Mouse (Mus musculus) intestine, embryonic 14.5 days (tissue): Measurements from ENCODE around the gene Capzb. TPM values are rescaled to one million over a fixed set of nuclear protein-coding genes. Genes with fewer than 3 reads are reported as not detected.

Source experiments
- ATAC-seq: fragments of 200-750 bp; cut with Nextera tagmentation; replicated peaks from 2 replicates; pipeline ENCODE4 v1.8.0; 2017; ENCODE audit warnings: low read depth, moderate number of reproducible peaks, moderate TSS enrichment, moderate library complexity; ENCODE audit not compliant: low FRiP score, low TSS enrichment
- DNase-seq: peaks from one replicate; pipeline ENCODE4 v3.0.0-alpha.2; 2018; ENCODE audit warnings: low spot score
- H3K27ac ChIP-seq: fragments of 300-500 bp; sonication (generic); 2 replicates; pipeline ENCODE4 v1.5.1; 2014; ENCODE audit warnings: low read depth, mild to moderate bottlenecking, control low read depth
- H3K27me3 ChIP-seq: fragments of 300-500 bp; sonication (generic); replicated peaks from 2 replicates; pipeline ENCODE4 v1.6.1; 2014; ENCODE audit warnings: low read length, control low read depth; ENCODE audit not compliant: control insufficient read depth, insufficient read depth
- H3K36me3 ChIP-seq: fragments of 300-500 bp; sonication (generic); 2 replicates; pipeline ENCODE4 v1.6.1; 2014; ENCODE audit warnings: low read length, control low read depth; ENCODE audit not compliant: control insufficient read depth, insufficient read depth
- H3K4me1 ChIP-seq: fragments of 300-500 bp; sonication (generic); replicated peaks from 2 replicates; pipeline ENCODE4 v1.6.1; 2014; ENCODE audit warnings: low read length, control low read depth, mixed read lengths; ENCODE audit not compliant: control insufficient read depth, insufficient read depth
- H3K4me2 ChIP-seq: fragments of 300-500 bp; sonication (generic); 2 replicates; pipeline ENCODE4 v1.6.1; 2014; ENCODE audit warnings: low read length
- H3K4me3 ChIP-seq: fragments of 300-500 bp; sonication (generic); 2 replicates; pipeline ENCODE4 v1.5.1; 2014; ENCODE audit warnings: low read depth, low read length, control low read depth, mixed read lengths
- H3K9ac ChIP-seq: fragments of 300-500 bp; sonication (generic); 2 replicates; pipeline ENCODE4 v1.6.1; 2014; ENCODE audit warnings: mild to moderate bottlenecking, low read length
- H3K9me3 ChIP-seq: fragments of 300-500 bp; sonication (generic); 2 replicates; pipeline ENCODE4 v1.6.1; 2016; ENCODE audit warnings: low read length, control low read depth; ENCODE audit not compliant: control insufficient read depth
- WGBS: fragments of 180-500 bp; shearing (Covaris S2); extraction: QIAGEN DNeasy Blood & Tissue Kit; methylation state at CpG from one replicate; pipeline ENCODE4 v1.1.7; 2014; 5-methylcytosine and 5-hydroxymethylcytosine counted together
- microRNA-seq: library from miRNA; unstranded; fragments of <30 nt; microRNA quantifications from one replicate; pipeline ENCODE4, GENCODE M21; 2016
- polyA plus RNA-seq: library from polyadenylated mRNA; unstranded; fragments of >200 nt; fragmentation: Nextera tagmentation; extraction: Ambion mirVana; gene quantifications from 2 replicates; pipeline ENCODE4 v1.2.1, GENCODE M21; 2014

Gene Capzb
- polyA plus RNA-seq, 1 experiment from 2014 or later: 313 TPM

- WGBS: 21% methylated on average over 24 of the region's 24 CpGs
- no peak overlapping the region for H3K9ac ChIP-seq
Measured at GRCm38 (mm10) chr4:139336822-139337483, 144.3 kb downstream of the Capzb start.

GRCm38 (mm10) chr4:139338145-139338544 lies 145.4 kb downstream of the Capzb start:
- Histone ChIP-seq H3K27ac (no peak overlapping the region), H3K27me3 (peaks cover 5% of the 10 kb centered on the region; the same call in 1 of the 2 replicates), H3K36me3 (no peaks in the 10 kb centered on the region), H3K4me3 (no peak overlapping the region), H3K9me3 (no peaks in the 10 kb centered on the region), H3K4me2 (no peak overlapping the region), H3K4me1 (no peaks in the 10 kb centered on the region), H3K9ac (no peak overlapping the region)
- DNase-seq: no peak
- 0 out of 2 replicates have a peak, but pooled peaks have one; percentile 45 for ATAC-seq
- 55% methylated on average over 33 of the region's 33 CpGs for WGBS

More at GRCm38 (mm10) chr4:139336822-139337483, 144.3 kb downstream of the Capzb start:
- Histone ChIP-seq H3K27me3 (peaks cover 5% of the 10 kb centered on the region; the same call in 1 of the 2 replicates), H3K36me3 (no peaks in the 10 kb centered on the region), H3K4me2 (peak overlapping the region; percentile 46), H3K27ac (no peak overlapping the region), H3K4me3 (peak overlapping the region; percentile 13; the same call in 1 of the 2 replicates), H3K9me3 (no peaks in the 10 kb centered on the region), H3K4me1 (no peaks in the 10 kb centered on the region)
- DNase-seq (peak; percentile 89), ATAC-seq (peak; percentile 68; the same call in 1 of the 2 replicates)

- 75% methylated on average over 4 of the region's 4 CpGs for WGBS
- no peak overlapping the region for H3K4me2 ChIP-seq
- peaks cover under 1% of the 10 kb centered on the region; the same call in 1 of the 2 replicates for H3K36me3 ChIP-seq
- ATAC-seq: no peak
- no peaks in the 10 kb centered on the region for H3K4me1 ChIP-seq
- no peak for DNase-seq
- H3K27me3 ChIP-seq: peaks cover 5% of the 10 kb centered on the region; the same call in 1 of the 2 replicates
- no peaks in the 10 kb centered on the region for H3K9me3 ChIP-seq
- H3K27ac ChIP-seq: no peak overlapping the region
- no peak overlapping the region for H3K4me3 ChIP-seq
- H3K9ac ChIP-seq: no peak overlapping the region
Measured at GRCm38 (mm10) chr4:139340835-139341234, 148.1 kb downstream of the Capzb start.

Small RNA genes within 50 kb of the gene (microRNA-seq; reads per million reads assigned to microRNA genes)
- 0.34 reads per million for gene Gm24245
- gene Gm25732: not detected

Other genes starting within 250 kb of the Capzb start
- 54.1 and 56.2 TPM in 2 replicates for gene Rnf186, start 225.8 kb upstream of the Capzb start, polyA plus RNA-seq
- gene Tmco4, start 220.0 kb upstream of the Capzb start, polyA plus RNA-seq: 9.4 and 10.0 TPM in 2 replicates
- gene Htr6, start 117.3 kb upstream of the Capzb start, polyA plus RNA-seq: 0.16 and 0.20 TPM in 2 replicates
- gene Nbl1, start 99.9 kb upstream of the Capzb start, polyA plus RNA-seq: 50.5 and 55.5 TPM in 2 replicates
- 530 and 580 TPM in 2 replicates for gene Minos1, start 61.8 kb upstream of the Capzb start, polyA plus RNA-seq
- 15.9 and 17.1 TPM in 2 replicates for gene Pqlc2, start 117.8 kb downstream of the Capzb start, polyA plus RNA-seq
- gene Akr7a5, start 117.8 kb downstream of the Capzb start, polyA plus RNA-seq: 133 and 140 TPM in 2 replicates
- 132 TPM in 2 replicates for gene Mrto4, start 159.7 kb downstream of the Capzb start, polyA plus RNA-seq
- gene Emc1, start 159.7 kb downstream of the Capzb start, polyA plus RNA-seq: 17.1 and 23.1 TPM in 2 replicates
- gene Ubr4, start 159.7 kb downstream of the Capzb start, polyA plus RNA-seq: 72.0 and 76.6 TPM in 2 replicates